Mouse (Mus musculus): ENCODE data around the gene Tmem132c. TPM values are rescaled to one million over a fixed set of nuclear protein-coding genes. Genes with fewer than 3 reads are reported as not detected.

The Tmem132c gene
- total RNA-seq, 2 experiments from 2014 or later: 6.7 to 6.8 TPM

GRCm38 (mm10) chr5:127592406-127592805, 350.8 kb downstream of the Tmem132c start:
- DNase-seq (ENCODE audit: low spot score in 2 of 2): no peak

DNA sequence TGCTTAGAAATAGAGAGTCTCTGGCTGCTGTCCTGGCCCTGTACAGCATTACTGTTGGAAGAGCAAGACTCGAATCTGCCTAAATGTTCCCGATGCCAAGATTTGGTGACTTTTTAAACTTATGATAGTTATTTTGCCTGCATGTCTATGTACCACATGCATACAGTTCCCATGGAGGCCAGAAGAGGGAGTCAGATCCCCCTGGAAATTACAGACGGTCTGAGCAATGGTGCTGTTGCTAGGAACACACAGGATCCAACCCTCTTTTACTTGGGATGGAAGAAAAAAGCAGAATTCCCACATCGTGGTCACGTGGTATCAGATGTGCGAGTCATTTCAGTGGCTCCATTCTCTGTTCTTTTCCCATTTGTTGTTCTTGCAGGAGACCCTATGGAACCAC, 351.2 kb downstream of the Tmem132c start:
- peak; percentile 39 to 58 for DNase-seq (ENCODE audit: low spot score in 2 of 2)

DNA sequence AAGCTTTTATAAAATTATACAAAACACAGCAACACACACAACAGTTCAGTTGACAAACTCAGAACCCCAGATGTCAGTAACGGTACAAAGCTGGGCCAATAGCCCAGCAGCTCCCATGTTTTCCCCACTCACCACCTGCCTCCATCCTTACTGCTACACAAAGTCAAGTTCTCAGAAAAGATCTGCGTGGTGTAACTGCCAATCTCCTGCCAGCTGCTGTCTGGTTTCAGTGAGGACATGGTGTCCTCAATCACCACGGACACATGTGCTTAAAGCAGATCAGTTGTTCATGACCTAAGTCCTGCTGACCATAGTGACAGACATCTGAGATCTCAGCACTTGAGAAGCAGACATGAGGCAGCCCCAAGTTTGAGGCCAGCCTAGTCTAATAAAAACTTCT, 354.1 kb downstream of the Tmem132c start:
- DNase-seq (ENCODE audit: low spot score in 2 of 2): peak in 1 of 2 experiments; percentile 30

- DNase-seq (ENCODE audit: low spot score in 2 of 2): no peak
Measured at GRCm38 (mm10) chr5:127596862-127597261, 355.3 kb downstream of the Tmem132c start.

DNA sequence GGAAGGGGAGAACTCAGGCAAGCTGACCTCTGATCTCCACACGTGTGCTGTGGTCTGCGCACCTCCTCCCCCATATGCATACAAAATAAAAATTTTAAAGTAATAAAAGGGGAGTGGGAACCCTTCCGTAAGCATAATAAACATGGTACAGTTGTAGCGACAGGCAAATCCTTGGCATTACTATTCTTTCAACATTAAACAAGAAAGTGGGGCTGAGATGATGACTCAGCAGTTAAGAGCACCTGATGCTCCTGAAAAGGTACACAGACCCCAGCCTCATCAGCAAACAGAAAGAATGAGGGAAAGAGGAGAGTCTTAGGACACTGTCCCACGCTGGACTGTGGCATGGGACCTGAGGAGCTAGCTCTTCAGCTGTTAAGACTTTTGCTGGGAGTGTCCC, 361.4 kb downstream of the Tmem132c start:
- no peak for DNase-seq (ENCODE audit: low spot score in 2 of 2)

GRCm38 (mm10) chr5:127607507-127607906, 365.9 kb downstream of the Tmem132c start:
- DNase-seq (ENCODE audit: low spot score in 2 of 2): no peak

GRCm38 (mm10) chr5:127609191-127609714, 367.6 kb downstream of the Tmem132c start:
- no peak for DNase-seq (ENCODE audit: low spot score in 2 of 2)

- DNase-seq (ENCODE audit: low spot score in 2 of 2): peak in 1 of 2 experiments; percentile 34
Measured at GRCm38 (mm10) chr5:127610787-127611509, 369.3 kb downstream of the Tmem132c start.

DNA sequence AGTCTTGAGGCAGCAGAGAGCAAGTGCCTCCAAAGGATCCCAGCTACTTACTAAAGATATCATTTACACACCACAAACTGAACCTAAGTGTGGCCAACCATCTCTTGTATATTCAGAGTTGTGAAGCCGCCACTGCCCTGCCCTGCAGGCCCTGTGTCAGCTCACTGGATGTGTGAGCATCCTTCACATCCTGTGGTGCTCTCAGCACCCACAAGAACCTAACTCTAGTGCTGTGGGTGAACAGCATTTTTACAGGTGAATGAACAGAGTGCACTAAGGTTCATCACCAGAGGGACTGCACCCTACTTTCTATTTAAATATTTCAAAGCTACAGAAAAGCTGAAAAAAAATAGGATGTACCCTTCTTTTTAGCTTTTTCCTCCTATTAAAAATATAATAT, 370.3 kb downstream of the Tmem132c start:
- no peak for DNase-seq (ENCODE audit: low spot score in 2 of 2)

GRCm38 (mm10) chr5:127612397-127612796, 370.8 kb downstream of the Tmem132c start:
- no peak for DNase-seq (ENCODE audit: low spot score in 2 of 2)
